Mouse (Mus musculus) hindbrain, embryonic 13.5 days (tissue): Measurements from ENCODE around the gene Cfap97d2. TPM values are rescaled to one million over a fixed set of nuclear protein-coding genes. Genes with fewer than 3 reads are reported as not detected.
A peak's percentile ranks its signal among the peaks of the same experiment; 100 is the strongest.

ENCODE experiments used
- ATAC-seq: fragments of 200-750 bp; cut with Nextera tagmentation; 2 replicates; pipeline ENCODE4 v1.8.0; 2017; ENCODE audit warnings: moderate TSS enrichment; ENCODE audit not compliant: low FRiP score
- H3K27ac ChIP-seq: fragments of 300-500 bp; sonication (generic); 2 replicates; pipeline ENCODE4 v1.5.1; 2015; ENCODE audit warnings: inconsistent platforms, mild to moderate bottlenecking, moderate library complexity
- H3K27me3 ChIP-seq: fragments of 300-500 bp; sonication (generic); 2 replicates; pipeline ENCODE4 v1.6.1; 2015; ENCODE audit warnings: mild to moderate bottlenecking, inconsistent platforms
- H3K36me3 ChIP-seq: fragments of 300-500 bp; sonication (generic); 2 replicates; pipeline ENCODE4 v1.6.1; 2015; ENCODE audit warnings: mild to moderate bottlenecking, inconsistent platforms
- H3K4me1 ChIP-seq: fragments of 300-500 bp; sonication (generic); replicated peaks from 2 replicates; pipeline ENCODE4 v1.6.1; 2015; ENCODE audit warnings: inconsistent platforms
- H3K4me2 ChIP-seq: fragments of 300-500 bp; sonication (generic); 2 replicates; pipeline ENCODE4 v1.6.1; 2015; ENCODE audit warnings: inconsistent platforms, mild to moderate bottlenecking, moderate library complexity
- H3K4me3 ChIP-seq: fragments of 300-500 bp; sonication (generic); 2 replicates; pipeline ENCODE4 v1.5.1; 2015; ENCODE audit warnings: mild to moderate bottlenecking, inconsistent platforms
- H3K9ac ChIP-seq: fragments of 300-500 bp; sonication (generic); 2 replicates; pipeline ENCODE4 v1.6.1; 2015; ENCODE audit warnings: mild to moderate bottlenecking, inconsistent platforms
- H3K9me3 ChIP-seq: fragments of 300-500 bp; sonication (generic); 2 replicates; pipeline ENCODE4 v1.6.1; 2016; ENCODE audit warnings: inconsistent platforms
- WGBS: fragments of 180-500 bp; shearing (Covaris S2); methylation state at CpG from one replicate; pipeline ENCODE4 v1.1.7; 2015; 5-methylcytosine and 5-hydroxymethylcytosine counted together
- polyA plus RNA-seq: library from polyadenylated mRNA; unstranded; fragments of >200 nt; fragmentation: Nextera tagmentation; extraction: Ambion mirVana; gene quantifications from 2 replicates; pipeline ENCODE4 v1.2.1, GENCODE M21; 2015

Gene Cfap97d2
- polyA plus RNA-seq, 1 experiment from 2014 or later = 2.8 TPM

- H3K4me1 ChIP-seq = peaks cover 45% of the 10 kb centered on the region
- WGBS = 85% methylated on average over 4 of the region's 4 CpGs
- H3K9me3 ChIP-seq = no peaks in the 10 kb centered on the region
- H3K27ac ChIP-seq = peak overlapping the region; percentile 96
- peaks cover 11% of the 10 kb centered on the region; the same call in 1 of the 2 replicates for H3K27me3 ChIP-seq
- peak overlapping the region; percentile 86 for H3K4me3 ChIP-seq
- peak overlapping the region; percentile 82 for H3K9ac ChIP-seq
- peak overlapping the region; percentile 80 for H3K4me2 ChIP-seq
- no peak for ATAC-seq
- H3K36me3 ChIP-seq = no peaks in the 10 kb centered on the region
Observed at GRCm38 (mm10) chr8:13675121-13675520, 30.6 kb upstream of the Cfap97d2 start.

- peaks cover 11% of the 10 kb centered on the region; the same call in 1 of the 2 replicates for H3K27me3 ChIP-seq
- peak overlapping the region; percentile 96 for H3K27ac ChIP-seq
- ATAC-seq = no peak
- 50% methylated on average over 8 of the region's 8 CpGs for WGBS
- H3K9ac ChIP-seq = peak overlapping the region; percentile 82
- H3K9me3 ChIP-seq = no peaks in the 10 kb centered on the region
- peak overlapping the region; percentile 80 for H3K4me2 ChIP-seq
- no peaks in the 10 kb centered on the region for H3K36me3 ChIP-seq
- peak overlapping the region; percentile 86 for H3K4me3 ChIP-seq
- H3K4me1 ChIP-seq = peaks cover 44% of the 10 kb centered on the region
Observed at GRCm38 (mm10) chr8:13675524-13675923, 30.2 kb upstream of the Cfap97d2 start.

GRCm38 (mm10) chr8:13676302-13676700, 29.4 kb upstream of the Cfap97d2 start:
- Histone ChIP-seq H3K36me3 (no peaks in the 10 kb centered on the region), H3K4me2 (peak overlapping the region; percentile 80), H3K4me3 (peak overlapping the region; percentile 86), H3K27ac (peak overlapping the region; percentile 96), H3K27me3 (peaks cover 15% of the 10 kb centered on the region; the same call in 1 of the 2 replicates), H3K9me3 (no peaks in the 10 kb centered on the region), H3K9ac (peak overlapping the region; percentile 82), H3K4me1 (peaks cover 41% of the 10 kb centered on the region)
- ATAC-seq = 0 out of 2 replicates have a peak, but pooled peaks have one; percentile 10
- WGBS = under 1% methylated on average over 12 of the region's 12 CpGs

- ATAC-seq = peak; percentile 81
- WGBS = 1% methylated on average over 47 of the region's 47 CpGs
Observed at GRCm38 (mm10) chr8:13676701-13677412, 28.8 kb upstream of the Cfap97d2 start.

GRCm38 (mm10) chr8:13677413-13677883, 28.2 kb upstream of the Cfap97d2 start, which contains the start of gene Rasa3:
TSS of gene Rasa3 (minus strand) at chr8:13677603.
- Histone ChIP-seq H3K4me1 (peaks cover 41% of the 10 kb centered on the region), H3K9ac (peak within 1 kb of the TSS; percentile 82), H3K9me3 (no peaks in the 10 kb centered on the region), H3K27me3 (peaks cover 15% of the 10 kb centered on the region; the same call in 1 of the 2 replicates), H3K4me2 (peak within 1 kb of the TSS; percentile 80), H3K4me3 (peak within 1 kb of the TSS; percentile 86), H3K27ac (peak within 1 kb of the TSS; percentile 96), H3K36me3 (no peaks in the 10 kb centered on the region)
- WGBS = under 1% methylated on average over 42 of the region's 42 CpGs
- ATAC-seq = peak; percentile 98

More at GRCm38 (mm10) chr8:13676701-13677412, 28.8 kb upstream of the Cfap97d2 start:
- Histone ChIP-seq H3K4me3 (peak overlapping the region; percentile 86), H3K4me1 (peaks cover 41% of the 10 kb centered on the region), H3K36me3 (no peaks in the 10 kb centered on the region), H3K9ac (peak overlapping the region; percentile 82), H3K4me2 (peak overlapping the region; percentile 80), H3K27me3 (peaks cover 15% of the 10 kb centered on the region; the same call in 1 of the 2 replicates), H3K9me3 (no peaks in the 10 kb centered on the region), H3K27ac (peak overlapping the region; percentile 96)

- H3K4me3 ChIP-seq = peak overlapping the region; percentile 86
- H3K27me3 ChIP-seq = peaks cover 15% of the 10 kb centered on the region; the same call in 1 of the 2 replicates
- ATAC-seq = no peak
- 50% methylated on average over 8 of the region's 8 CpGs for WGBS
- peak overlapping the region; percentile 80 for H3K4me2 ChIP-seq
- 0 out of 2 replicates have a peak overlapping the region, but pooled peaks have one; percentile 47 for H3K9ac ChIP-seq
- H3K27ac ChIP-seq = peak overlapping the region; percentile 10; the same call in 1 of the 2 replicates
- H3K4me1 ChIP-seq = peaks cover 37% of the 10 kb centered on the region
- H3K36me3 ChIP-seq = no peaks in the 10 kb centered on the region
- H3K9me3 ChIP-seq = no peaks in the 10 kb centered on the region
Observed at GRCm38 (mm10) chr8:13678182-13678581, 27.5 kb upstream of the Cfap97d2 start.

GRCm38 (mm10) chr8:13684131-13684530, 21.6 kb upstream of the Cfap97d2 start:
- Histone ChIP-seq H3K27ac (no peak overlapping the region), H3K27me3 (peaks cover 11% of the 10 kb centered on the region; the same call in 1 of the 2 replicates), H3K4me2 (no peak overlapping the region), H3K9me3 (no peaks in the 10 kb centered on the region), H3K36me3 (no peaks in the 10 kb centered on the region), H3K9ac (no peak overlapping the region), H3K4me1 (peaks cover 6% of the 10 kb centered on the region; the same call in 1 of the 2 replicates), H3K4me3 (no peak overlapping the region)
- WGBS = 78% methylated on average over 7 of the region's 7 CpGs
- ATAC-seq = no peak

GRCm38 (mm10) chr8:13685674-13686314, 19.9 kb upstream of the Cfap97d2 start:
- H3K27me3 ChIP-seq = peaks cover 3% of the 10 kb centered on the region; the same call in 1 of the 2 replicates
- peaks cover 6% of the 10 kb centered on the region; the same call in 1 of the 2 replicates for H3K4me1 ChIP-seq
- no peaks in the 10 kb centered on the region for H3K9me3 ChIP-seq
- H3K4me2 ChIP-seq = no peak overlapping the region
- 87% methylated on average over 16 of the region's 16 CpGs for WGBS
- H3K4me3 ChIP-seq = no peak overlapping the region
- no peak overlapping the region for H3K27ac ChIP-seq
- no peaks in the 10 kb centered on the region for H3K36me3 ChIP-seq
- no peak for ATAC-seq
- no peak overlapping the region for H3K9ac ChIP-seq

- Histone ChIP-seq H3K9me3 (no peaks in the 10 kb centered on the region), H3K27ac (no peak overlapping the region), H3K36me3 (no peaks in the 10 kb centered on the region), H3K9ac (no peak overlapping the region), H3K27me3 (no peaks in the 10 kb centered on the region), H3K4me1 (peaks cover 6% of the 10 kb centered on the region; the same call in 1 of the 2 replicates), H3K4me2 (no peak overlapping the region), H3K4me3 (no peak overlapping the region)
- no peak for ATAC-seq
- WGBS = 75% methylated on average over 7 of the region's 7 CpGs
Observed at GRCm38 (mm10) chr8:13686426-13686825, 19.3 kb upstream of the Cfap97d2 start.

- H3K4me3 ChIP-seq = no peak overlapping the region
- H3K4me1 ChIP-seq = peaks cover 7% of the 10 kb centered on the region
- H3K9me3 ChIP-seq = no peaks in the 10 kb centered on the region
- no peaks in the 10 kb centered on the region for H3K36me3 ChIP-seq
- no peak overlapping the region for H3K4me2 ChIP-seq
- WGBS = 91% methylated on average over 8 of the region's 8 CpGs
- H3K27me3 ChIP-seq = no peaks in the 10 kb centered on the region
- H3K27ac ChIP-seq = no peak overlapping the region
- H3K9ac ChIP-seq = no peak overlapping the region
- ATAC-seq = no peak
Observed at GRCm38 (mm10) chr8:13687101-13687717, 18.5 kb upstream of the Cfap97d2 start.

GRCm38 (mm10) chr8:13687941-13688340, 17.7 kb upstream of the Cfap97d2 start:
- H3K36me3 ChIP-seq = no peaks in the 10 kb centered on the region
- no peak overlapping the region for H3K27ac ChIP-seq
- no peaks in the 10 kb centered on the region for H3K27me3 ChIP-seq
- H3K4me3 ChIP-seq = no peak overlapping the region
- no peak overlapping the region for H3K9ac ChIP-seq
- ATAC-seq = no peak
- no peaks in the 10 kb centered on the region for H3K9me3 ChIP-seq
- 84% methylated on average over 4 of the region's 4 CpGs for WGBS
- peaks cover 15% of the 10 kb centered on the region for H3K4me1 ChIP-seq
- H3K4me2 ChIP-seq = no peak overlapping the region

GRCm38 (mm10) chr8:13688461-13688860, 17.2 kb upstream of the Cfap97d2 start:
- Histone ChIP-seq H3K4me3 (no peak overlapping the region), H3K9me3 (no peaks in the 10 kb centered on the region), H3K36me3 (no peaks in the 10 kb centered on the region), H3K27ac (no peak overlapping the region), H3K9ac (no peak overlapping the region), H3K4me2 (no peak overlapping the region), H3K27me3 (no peaks in the 10 kb centered on the region), H3K4me1 (peaks cover 15% of the 10 kb centered on the region)
- ATAC-seq = no peak
- WGBS = 56% methylated on average over 6 of the region's 6 CpGs
